Mouse (Mus musculus) erythroid progenitor cell, adult 5-6 weeks (primary cell): ENCODE results near the gene Akr1cl. TPM values are rescaled to one million over a fixed set of nuclear protein-coding genes. Genes with fewer than 3 reads are reported as not detected.

ENCODE experiments used
- ATAC-seq: replicated peaks from 2 replicates; pipeline ENCODE4 v1.8.0; 2016; ENCODE audit warnings: moderate number of reproducible peaks, mild to moderate bottlenecking, moderate TSS enrichment, inconsistent platforms; ENCODE audit not compliant: poor library complexity, low FRiP score, severe bottlenecking
- total RNA-seq, 2 experiments: library from RNA; stranded (forward) in 1 of 2; stranded (reverse) in 1 of 2; fragments of 150-400 nt in 1 of 2; fragments of 186-747, 209-891 nt in 1 of 2; gene quantifications; 2 replicates each; pipeline versions ENCODE4 v1.2.3 to v1.2.4; 2015 to 2017; ENCODE audit warnings: low replicate concordance in 2 of 2

The Akr1cl gene
- total RNA-seq, 2 experiments from 2014 or later, result not detected

GRCm38 (mm10) chr1:65004526-65004925 is 28.0 kb downstream of the Akr1cl start:
- no peak for ATAC-seq

DNA sequence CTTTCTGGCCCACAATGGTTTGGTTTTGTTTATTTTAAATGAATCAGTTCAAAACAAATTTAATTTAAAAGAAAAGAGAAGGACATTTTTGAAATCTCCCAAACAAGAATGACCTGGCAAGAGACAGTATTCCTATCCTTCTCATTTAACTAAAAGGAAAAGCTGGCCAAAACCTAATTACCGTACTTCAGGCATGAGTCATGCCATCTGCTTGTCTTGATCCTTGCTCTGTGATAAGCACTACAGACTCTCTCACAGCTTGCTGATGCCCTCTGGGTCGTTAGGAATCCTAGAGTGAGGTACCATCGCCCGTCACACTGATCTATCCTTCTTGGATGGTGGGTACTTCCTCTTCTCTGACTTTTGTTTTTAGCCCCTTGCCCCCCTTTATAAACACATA is 39.4 kb downstream of the Akr1cl start:
- no peak for ATAC-seq

GRCm38 (mm10) chr1:64988176-64988575 is 44.4 kb downstream of the Akr1cl start:
- no peak for ATAC-seq

- ATAC-seq, result no peak
These were observed 46.4 kb downstream of the Akr1cl start for GRCm38 (mm10) chr1:64986120-64986519.

- ATAC-seq, result no peak
These were observed 49.3 kb downstream of the Akr1cl start for GRCm38 (mm10) chr1:64983247-64983646.

DNA sequence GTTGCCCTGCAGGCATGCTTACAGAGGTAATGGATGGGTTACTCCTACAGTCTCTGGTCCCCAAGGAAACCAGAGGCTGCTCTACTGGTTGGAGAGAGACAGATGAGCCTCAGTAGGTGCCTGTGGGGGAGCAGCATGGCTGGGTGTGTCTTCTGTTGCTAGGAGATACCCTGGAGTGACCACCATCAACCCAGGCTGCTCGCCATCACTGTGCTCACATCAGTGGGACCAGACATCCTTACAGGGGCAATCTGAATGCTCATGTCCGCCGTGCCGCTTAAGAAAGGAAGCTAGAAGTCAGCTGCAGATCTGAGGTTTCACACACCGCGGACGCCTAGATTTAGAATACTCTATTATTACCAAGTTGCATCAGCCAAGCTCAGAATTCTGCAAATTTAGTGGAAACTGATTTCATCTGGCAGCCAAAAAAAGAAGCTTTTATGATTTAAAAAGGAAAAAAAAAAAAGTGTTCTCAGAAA is 54.2 kb downstream of the Akr1cl start:
- ATAC-seq, result no peak

DNA sequence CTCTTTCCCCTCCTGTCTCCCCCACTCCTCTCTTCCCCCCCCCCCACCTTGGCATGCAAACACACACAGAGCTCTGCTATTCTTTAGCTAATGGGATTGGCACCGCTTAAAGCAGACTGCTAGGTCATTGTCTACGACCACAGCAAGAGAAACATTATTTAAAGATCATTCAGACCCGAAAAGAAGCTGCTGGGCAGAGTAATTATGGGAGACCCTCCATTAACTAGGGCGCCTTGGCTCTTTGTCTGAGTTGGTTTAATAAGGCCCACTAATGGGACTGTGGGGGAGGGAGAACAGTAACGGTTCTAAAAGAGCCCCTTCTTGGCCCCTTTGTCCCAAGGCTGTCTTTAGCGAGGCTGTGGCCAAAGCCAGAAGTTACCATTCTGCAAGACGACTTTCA is 57.2 kb downstream of the Akr1cl start:
- ATAC-seq, result no peak

DNA sequence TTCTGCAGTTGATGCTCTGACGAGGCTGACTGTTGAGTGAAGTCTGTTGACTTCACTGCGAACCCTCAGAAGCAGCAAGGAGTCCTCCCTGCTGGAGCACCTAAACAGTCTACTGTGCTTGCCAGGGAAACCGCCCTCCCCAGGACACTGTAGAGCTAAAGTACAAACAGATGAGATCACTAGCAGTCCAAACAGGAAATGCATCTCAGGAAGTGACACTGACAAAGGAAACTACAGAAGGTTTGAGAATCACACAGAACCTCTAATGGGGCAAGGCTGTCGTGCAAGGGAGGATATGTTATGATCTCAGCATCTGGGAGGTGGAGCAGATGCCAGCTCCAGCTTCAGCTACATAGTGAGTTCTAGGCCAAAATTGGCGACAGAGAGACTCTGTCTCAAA is 61.9 kb downstream of the Akr1cl start:
- no peak for ATAC-seq

Other genes starting within 250 kb of the Akr1cl start
- gene Plekhm3, start 75.9 kb downstream of the Akr1cl start, total RNA-seq (2015; ENCODE audit: low replicate concordance), result 4.6 and 11.5 TPM in 2 replicates
- 3.9 and 5.5 TPM in 2 replicates for gene Plekhm3, start 75.9 kb downstream of the Akr1cl start, total RNA-seq (2017; ENCODE audit: low replicate concordance)
- not detected in 2 replicates for gene Cryge, start 18.4 kb upstream of the Akr1cl start, total RNA-seq (2015; ENCODE audit: low replicate concordance)
- not detected in 2 replicates for gene Cryge, start 18.4 kb upstream of the Akr1cl start, total RNA-seq (2017; ENCODE audit: low replicate concordance)
- not detected in 2 replicates for gene Crygd, start 30.7 kb upstream of the Akr1cl start, total RNA-seq (2015; ENCODE audit: low replicate concordance)
- gene Crygd, start 30.7 kb upstream of the Akr1cl start, total RNA-seq (2017; ENCODE audit: low replicate concordance), result not detected in 2 replicates
- gene Crygc, start 40.9 kb upstream of the Akr1cl start, total RNA-seq (2015; ENCODE audit: low replicate concordance), result not detected in 2 replicates
- gene Crygc, start 40.9 kb upstream of the Akr1cl start, total RNA-seq (2017; ENCODE audit: low replicate concordance), result not detected in 2 replicates
- not detected in 2 replicates for gene Crygb, start 49.5 kb upstream of the Akr1cl start, total RNA-seq (2015; ENCODE audit: low replicate concordance)
- not detected in 2 replicates for gene Crygb, start 49.5 kb upstream of the Akr1cl start, total RNA-seq (2017; ENCODE audit: low replicate concordance)
- gene Cryga, start 70.6 kb upstream of the Akr1cl start, total RNA-seq (2015; ENCODE audit: low replicate concordance), result not detected in 2 replicates
- not detected in 2 replicates for gene Cryga, start 70.6 kb upstream of the Akr1cl start, total RNA-seq (2017; ENCODE audit: low replicate concordance)
- not detected in 2 replicates for gene Gm28845, start 86.8 kb upstream of the Akr1cl start, total RNA-seq (2015; ENCODE audit: low replicate concordance)
- not detected in 2 replicates for gene Gm28845, start 86.8 kb upstream of the Akr1cl start, total RNA-seq (2017; ENCODE audit: low replicate concordance)
- gene D630023F18Rik, start 90.5 kb upstream of the Akr1cl start, total RNA-seq (2015; ENCODE audit: low replicate concordance), result 3.8 TPM in 1 of 2 replicates, not detected in the other
- not detected in 2 replicates for gene D630023F18Rik, start 90.5 kb upstream of the Akr1cl start, total RNA-seq (2017; ENCODE audit: low replicate concordance)
- 21.8 and 24.9 TPM in 2 replicates for gene Idh1, start 153.7 kb upstream of the Akr1cl start, total RNA-seq (2015; ENCODE audit: low replicate concordance)
- gene Idh1, start 153.7 kb upstream of the Akr1cl start, total RNA-seq (2017; ENCODE audit: low replicate concordance), result 24.0 and 30.5 TPM in 2 replicates
- gene Pikfyve, start 153.9 kb upstream of the Akr1cl start, total RNA-seq (2015; ENCODE audit: low replicate concordance), result 14.1 and 29.8 TPM in 2 replicates
- gene Pikfyve, start 153.9 kb upstream of the Akr1cl start, total RNA-seq (2017; ENCODE audit: low replicate concordance), result 9.5 and 39.4 TPM in 2 replicates
- gene Pth2r, start 249.3 kb upstream of the Akr1cl start, total RNA-seq (2015; ENCODE audit: low replicate concordance), result not detected in 2 replicates
- not detected in 2 replicates for gene Pth2r, start 249.3 kb upstream of the Akr1cl start, total RNA-seq (2017; ENCODE audit: low replicate concordance)